Mouse (Mus musculus): ENCODE data around the gene Supv3l1. TPM values are rescaled to one million over a fixed set of nuclear protein-coding genes. Genes with fewer than 3 reads are reported as not detected.

The Supv3l1 gene
- polyA plus RNA-seq, 1 experiment: 10.9 TPM

DNA sequence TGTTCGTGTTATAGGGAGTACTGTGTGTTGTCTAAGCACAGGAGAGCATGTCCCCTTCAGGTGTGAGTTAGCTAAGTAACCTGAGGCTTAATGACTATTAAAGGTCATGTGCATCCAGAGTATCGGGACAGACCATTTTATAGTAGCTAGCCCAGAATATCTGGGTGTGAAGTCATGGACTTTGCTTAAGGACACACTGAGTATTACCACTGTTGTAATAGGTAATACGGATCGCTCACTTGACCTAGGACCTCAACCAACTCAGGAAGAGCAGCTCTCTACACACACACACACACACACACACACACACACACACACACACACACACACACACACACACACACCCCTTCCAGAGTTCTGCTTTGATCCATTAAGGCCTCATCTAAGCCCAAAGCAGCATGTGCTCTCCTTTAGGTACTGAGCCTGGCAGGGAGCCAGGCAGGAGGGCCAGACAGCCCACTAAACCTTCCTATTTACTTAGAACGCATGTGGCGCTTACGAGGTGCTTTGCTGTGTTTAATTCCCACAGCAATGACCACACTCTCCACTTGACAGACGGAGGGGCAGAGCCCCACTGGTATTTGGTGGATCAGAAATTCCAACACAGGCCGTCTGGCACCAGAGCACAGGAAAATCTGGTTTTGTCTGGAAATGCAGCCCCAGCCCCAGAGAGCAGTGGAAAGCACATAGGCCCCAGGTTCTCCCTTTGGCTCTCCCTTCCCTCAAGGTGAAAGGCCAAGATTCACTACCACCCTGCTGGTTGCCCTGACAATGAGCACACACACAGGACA lies 24.3 kb downstream of the Supv3l1 start:
- Histone ChIP-seq H3K4me1 (ENCODE audit: control insufficient read depth, insufficient read depth, insufficient read length, low read length) (peaks cover 15% of the 10 kb centered on the region; the same call in 1 of the 2 replicates), H3K36me3 (ENCODE audit: control insufficient read depth, insufficient read depth, low read length) (peaks cover 18% of the 10 kb centered on the region), H3K4me3 (ENCODE audit: low read depth, low read length) (no peak overlapping the region), H3K27me3 (ENCODE audit: control insufficient read depth, insufficient read depth, low read length) (no peaks in the 10 kb centered on the region), H3K27ac (ENCODE audit: insufficient read depth, low read depth, low read length) (peak overlapping the region; percentile 94)
- 29% methylated on average over 9 of the region's 9 CpGs for WGBS
- TF ChIP-seq CTCF (IDR thresholded peaks at IDR 0.05; ENCODE audit: extremely low read depth, insufficient read length, insufficient replicate concordance, low read depth, low read length) (no peak), POLR2A (IDR thresholded peaks at IDR 0.05; ENCODE audit: low read depth, low read length) (no peak; the same call in 1 of the 2 replicates)

DNA sequence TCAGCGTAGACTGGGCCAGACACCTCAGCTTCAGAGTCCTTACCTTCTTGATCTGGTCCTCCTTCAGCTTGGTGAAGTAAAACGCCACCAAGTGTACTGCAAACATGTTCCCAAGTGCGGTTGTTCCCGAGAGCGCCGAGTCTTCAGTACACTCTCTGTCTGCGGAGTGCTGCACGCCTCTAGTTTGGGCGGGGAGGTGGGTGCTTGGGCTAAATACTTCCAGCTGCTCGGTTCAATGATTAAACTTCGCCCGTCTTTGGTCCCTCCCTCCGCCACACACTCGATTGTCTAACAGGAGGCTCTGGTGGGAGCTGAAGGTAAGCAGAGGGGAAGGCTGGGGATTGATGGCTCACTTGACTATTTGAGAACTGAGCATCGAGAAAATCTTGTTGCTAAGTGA lies 27.3 kb downstream of the Supv3l1 start, which contains the start of gene Hkdc1:
Gene Hkdc1 (minus strand): TSS at position 237 of the 400 bp plus-strand sequence.
- WGBS: 20% methylated on average over 15 of the region's 15 CpGs
- no peaks in the 10 kb centered on the region for H3K27me3 ChIP-seq (ENCODE audit: control insufficient read depth, insufficient read depth, low read length)
- H3K4me3 ChIP-seq (ENCODE audit: low read depth, low read length): peak within 1 kb of the TSS; percentile 75
- peaks cover 3% of the 10 kb centered on the region for H3K36me3 ChIP-seq (ENCODE audit: control insufficient read depth, insufficient read depth, low read length)
- TF ChIP-seq POLR2A (IDR thresholded peaks at IDR 0.05; ENCODE audit: low read depth, low read length) (peak; percentile 99), CTCF (IDR thresholded peaks at IDR 0.05; ENCODE audit: extremely low read depth, insufficient read length, insufficient replicate concordance, low read depth, low read length) (no peak)
- H3K27ac ChIP-seq (ENCODE audit: insufficient read depth, low read depth, low read length): peak within 1 kb of the TSS; percentile 93
- H3K4me1 ChIP-seq (ENCODE audit: control insufficient read depth, insufficient read depth, insufficient read length, low read length): peaks cover 28% of the 10 kb centered on the region

DNA sequence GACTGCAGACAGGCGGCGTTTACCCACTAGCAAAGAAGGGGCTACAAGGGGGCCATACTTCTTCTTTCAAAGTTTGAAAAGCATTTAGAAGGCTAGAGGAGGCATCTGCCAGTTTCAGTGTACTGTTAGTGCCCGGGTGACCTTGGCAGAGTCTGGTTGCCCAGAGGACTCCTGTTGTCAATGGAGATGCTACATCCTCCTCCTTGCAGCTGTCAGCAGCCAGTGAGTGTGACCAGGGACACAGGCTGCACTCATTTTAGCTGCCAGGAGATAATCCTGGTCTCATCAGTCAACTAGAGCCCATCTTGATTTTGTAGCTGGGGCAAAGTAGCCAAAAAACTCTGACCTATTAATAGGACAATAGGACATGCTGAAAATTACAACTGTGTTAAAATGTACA lies 28.4 kb downstream of the Supv3l1 start:
- Histone ChIP-seq H3K27ac (ENCODE audit: insufficient read depth, low read depth, low read length) (peak overlapping the region; percentile 93), H3K4me3 (ENCODE audit: low read depth, low read length) (peak overlapping the region; percentile 58), H3K4me1 (ENCODE audit: control insufficient read depth, insufficient read depth, insufficient read length, low read length) (peaks cover 38% of the 10 kb centered on the region)

DNA sequence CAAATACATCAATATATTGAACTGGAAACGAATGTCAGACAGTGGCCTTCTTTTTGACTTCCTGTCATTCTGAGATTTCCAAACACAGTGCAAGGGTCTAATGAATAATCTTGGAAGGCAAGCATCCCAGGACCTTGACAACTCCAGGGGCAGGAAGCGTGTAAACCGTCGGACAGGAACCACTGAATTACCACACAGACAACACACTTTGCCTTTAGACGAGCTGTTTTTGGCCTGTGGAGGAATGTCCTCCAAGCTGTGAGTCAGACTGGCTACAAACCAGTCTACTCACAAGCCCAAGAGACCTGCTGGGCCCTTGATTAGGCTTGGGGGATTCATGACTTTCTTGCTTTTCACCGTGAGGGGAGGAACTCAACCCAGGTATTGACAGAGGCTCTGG lies 29.1 kb downstream of the Supv3l1 start:
- H3K4me3 ChIP-seq (ENCODE audit: low read depth, low read length): peak overlapping the region; percentile 58
- no peak for TF ChIP-seq POLR2A (IDR thresholded peaks at IDR 0.05; ENCODE audit: low read depth, low read length)
- TF ChIP-seq CTCF (IDR thresholded peaks at IDR 0.05; ENCODE audit: extremely low read depth, insufficient read length, insufficient replicate concordance, low read depth, low read length): no peak
- H3K27ac ChIP-seq (ENCODE audit: insufficient read depth, low read depth, low read length): peak overlapping the region; percentile 93
- peaks cover 40% of the 10 kb centered on the region for H3K4me1 ChIP-seq (ENCODE audit: control insufficient read depth, insufficient read depth, insufficient read length, low read length)
- H3K27me3 ChIP-seq (ENCODE audit: control insufficient read depth, insufficient read depth, low read length): no peaks in the 10 kb centered on the region
- H3K36me3 ChIP-seq (ENCODE audit: control insufficient read depth, insufficient read depth, low read length): peaks cover 10% of the 10 kb centered on the region
- WGBS: 38% methylated on average over 6 of the region's 6 CpGs

More for the DNA sequence above, 28.4 kb downstream of the Supv3l1 start:
- H3K36me3 ChIP-seq (ENCODE audit: control insufficient read depth, insufficient read depth, low read length): peaks cover 9% of the 10 kb centered on the region
- H3K27me3 ChIP-seq (ENCODE audit: control insufficient read depth, insufficient read depth, low read length): no peaks in the 10 kb centered on the region
- WGBS: 79% methylated on average over 3 of the region's 3 CpGs
- TF ChIP-seq POLR2A (IDR thresholded peaks at IDR 0.05; ENCODE audit: low read depth, low read length): no peak
- no peak for TF ChIP-seq CTCF (IDR thresholded peaks at IDR 0.05; ENCODE audit: extremely low read depth, insufficient read length, insufficient replicate concordance, low read depth, low read length)

DNA sequence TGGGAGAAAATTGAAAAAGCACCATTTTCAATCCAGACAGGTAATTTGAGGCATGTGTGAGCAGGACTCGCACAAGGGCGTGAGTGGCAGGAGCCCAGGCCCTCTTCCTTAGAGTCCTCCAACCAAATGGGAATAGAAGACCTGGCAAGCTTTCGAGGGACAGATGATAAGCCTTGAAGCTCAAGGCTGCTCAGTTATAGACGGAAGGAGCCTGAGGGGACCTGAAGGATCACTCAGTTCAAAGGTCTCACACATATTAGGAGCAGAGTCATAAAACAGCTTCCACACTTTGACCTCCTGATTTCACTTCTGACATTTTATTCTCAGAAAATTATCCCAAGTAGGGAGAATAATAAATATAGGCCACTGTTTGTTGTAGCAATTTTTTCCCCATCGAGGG lies 30.1 kb downstream of the Supv3l1 start:
- TF ChIP-seq POLR2A (IDR thresholded peaks at IDR 0.05; ENCODE audit: low read depth, low read length) (no peak), CTCF (IDR thresholded peaks at IDR 0.05; ENCODE audit: extremely low read depth, insufficient read length, insufficient replicate concordance, low read depth, low read length) (no peak)
- WGBS: 32% methylated on average over 5 of the region's 5 CpGs

DNA sequence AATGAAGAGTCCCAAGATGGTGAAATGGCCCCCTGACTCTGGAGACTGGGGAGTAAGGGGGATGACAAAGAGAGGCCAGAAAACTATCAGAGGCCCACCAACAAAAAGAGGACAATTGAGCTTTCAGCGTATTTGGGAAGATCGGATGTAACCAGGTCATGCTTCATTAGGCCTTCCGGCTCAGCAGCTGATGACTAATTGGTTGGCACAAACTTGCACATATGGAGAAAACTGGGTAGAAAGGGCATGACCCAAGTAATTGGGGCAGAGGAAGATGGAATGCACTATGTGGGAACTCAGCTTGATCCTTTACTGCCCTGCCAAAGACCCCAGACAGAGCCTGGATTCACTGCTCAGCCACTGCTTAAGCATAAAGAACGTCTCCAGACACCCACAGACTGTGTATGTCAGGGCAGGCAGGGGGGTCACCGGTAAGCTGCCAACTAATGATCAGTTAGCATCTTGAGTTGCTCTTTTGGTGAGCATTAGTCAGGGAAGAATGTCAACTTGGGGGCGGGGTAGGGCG lies 30.6 kb downstream of the Supv3l1 start:
- Histone ChIP-seq H3K27ac (ENCODE audit: insufficient read depth, low read depth, low read length) (peak overlapping the region; percentile 91), H3K36me3 (ENCODE audit: control insufficient read depth, insufficient read depth, low read length) (peaks cover 21% of the 10 kb centered on the region), H3K4me1 (ENCODE audit: control insufficient read depth, insufficient read depth, insufficient read length, low read length) (peaks cover 43% of the 10 kb centered on the region), H3K27me3 (ENCODE audit: control insufficient read depth, insufficient read depth, low read length) (no peaks in the 10 kb centered on the region), H3K4me3 (ENCODE audit: low read depth, low read length) (peak overlapping the region; percentile 36)
- TF ChIP-seq POLR2A (IDR thresholded peaks at IDR 0.05; ENCODE audit: low read depth, low read length) (no peak), CTCF (IDR thresholded peaks at IDR 0.05; ENCODE audit: extremely low read depth, insufficient read length, insufficient replicate concordance, low read depth, low read length) (no peak)
- WGBS: 61% methylated on average over 7 of the region's 7 CpGs

More for the DNA sequence above, 30.1 kb downstream of the Supv3l1 start:
- Histone ChIP-seq H3K4me3 (ENCODE audit: low read depth, low read length) (peak overlapping the region; percentile 28), H3K36me3 (ENCODE audit: control insufficient read depth, insufficient read depth, low read length) (peaks cover 19% of the 10 kb centered on the region), H3K4me1 (ENCODE audit: control insufficient read depth, insufficient read depth, insufficient read length, low read length) (peaks cover 42% of the 10 kb centered on the region), H3K27ac (ENCODE audit: insufficient read depth, low read depth, low read length) (peak overlapping the region; percentile 93), H3K27me3 (ENCODE audit: control insufficient read depth, insufficient read depth, low read length) (no peaks in the 10 kb centered on the region)

DNA sequence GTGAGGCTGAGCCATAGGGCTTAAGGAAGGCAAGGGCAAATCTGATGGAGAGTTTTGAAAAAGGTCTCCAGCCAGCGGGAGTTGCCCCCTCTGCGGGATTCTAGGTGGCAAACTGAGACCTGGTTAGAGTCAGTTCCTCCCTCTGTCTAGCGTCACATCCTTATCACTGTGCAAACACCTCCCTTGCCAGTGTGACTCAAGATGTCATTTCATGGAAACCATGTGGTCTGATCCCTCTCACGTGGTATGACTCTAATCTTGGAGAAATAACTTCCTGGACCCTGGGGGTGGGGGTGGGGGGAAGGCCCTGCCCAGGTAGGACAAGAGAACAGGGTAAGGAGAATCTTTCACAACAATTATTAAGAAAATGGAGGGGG lies 35.9 kb downstream of the Supv3l1 start:
- WGBS: 11% methylated on average over 4 of the region's 4 CpGs
- H3K27ac ChIP-seq (ENCODE audit: insufficient read depth, low read depth, low read length): peak overlapping the region; percentile 100
- peak overlapping the region; percentile 27; the same call in 1 of the 2 replicates for H3K4me3 ChIP-seq (ENCODE audit: low read depth, low read length)

More for the DNA sequence above, 35.9 kb downstream of the Supv3l1 start:
- Histone ChIP-seq H3K4me1 (ENCODE audit: control insufficient read depth, insufficient read depth, insufficient read length, low read length) (peaks cover 43% of the 10 kb centered on the region), H3K27me3 (ENCODE audit: control insufficient read depth, insufficient read depth, low read length) (no peaks in the 10 kb centered on the region), H3K36me3 (ENCODE audit: control insufficient read depth, insufficient read depth, low read length) (peaks cover 41% of the 10 kb centered on the region)
- TF ChIP-seq CTCF (IDR thresholded peaks at IDR 0.05; ENCODE audit: extremely low read depth, insufficient read length, insufficient replicate concordance, low read depth, low read length) (no peak), POLR2A (IDR thresholded peaks at IDR 0.05; ENCODE audit: low read depth, low read length) (no peak)
